Mouse (Mus musculus): ENCODE results near the gene Dennd1a.

Dennd1a gene

GRCm38 (mm10) chr2:37981562-37982403 is 305.4 kb downstream of the Dennd1a start:
- in situ Hi-C loops (cut with MboI, MseI), result loop anchor here in 1 of 2 experiments (25.0 kb wide), 1 partner anchor 1819 kb away; no protein-coding TSS in a partner anchor

DNA sequence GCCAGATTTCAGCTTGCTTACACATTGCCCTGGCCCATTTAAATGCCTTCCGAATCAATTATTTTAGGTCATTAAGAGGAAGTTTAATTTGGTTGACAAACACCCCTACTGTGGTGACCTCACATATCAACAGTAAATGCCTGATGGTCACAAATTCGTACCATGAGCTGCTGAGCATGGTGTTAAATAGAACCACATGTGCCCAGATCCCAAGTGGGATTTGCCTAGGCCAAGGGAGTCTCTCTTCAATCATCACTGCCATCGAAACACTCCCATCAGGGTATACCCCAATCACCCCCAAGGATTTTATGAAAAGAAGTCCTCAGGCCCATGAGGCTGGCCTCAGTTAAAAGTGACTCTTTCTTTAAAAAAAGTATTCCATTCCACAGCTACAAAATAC is 313.0 kb downstream of the Dennd1a start:
- in situ Hi-C loops (cut with MboI, MseI), result loop anchor here in 1 of 2 experiments (10.0 kb wide), 1 partner anchor 131 kb away; no protein-coding TSS in a partner anchor

DNA sequence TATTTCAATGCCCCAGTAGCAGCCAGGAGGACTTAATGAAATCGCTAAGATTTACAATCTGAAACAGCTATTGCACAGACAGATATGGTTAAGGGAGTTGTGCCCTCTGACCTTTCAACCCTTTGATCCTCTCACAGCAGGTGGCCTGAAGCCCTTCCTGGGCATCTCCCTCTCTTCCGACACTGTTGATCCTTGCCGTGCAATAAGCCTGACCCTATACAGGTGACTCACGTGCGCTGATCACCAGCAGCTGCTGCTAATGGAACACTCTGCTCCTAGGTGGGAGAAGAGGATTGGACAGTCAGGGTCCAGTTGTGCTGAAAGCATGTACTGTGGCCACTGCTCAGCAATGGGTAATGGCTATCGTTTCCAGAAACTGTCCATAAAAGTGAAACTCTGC is 314.6 kb downstream of the Dennd1a start:
- in situ Hi-C loops (cut with MboI, MseI), result loop anchor here in 1 of 2 experiments (10.0 kb wide), 1 partner anchor 132 kb away; no protein-coding TSS in a partner anchor

- in situ Hi-C loops (cut with MboI, MseI), result loop anchor here in 1 of 2 experiments (10.0 kb wide), 1 partner anchor 133 kb away; no protein-coding TSS in a partner anchor
Measured at GRCm38 (mm10) chr2:37971726-37972125, 315.5 kb downstream of the Dennd1a start.

GRCm38 (mm10) chr2:37969713-37970485 is 317.3 kb downstream of the Dennd1a start:
- in situ Hi-C loops (cut with MboI, MseI), result loop anchor here in 1 of 2 experiments (10.0 kb wide), 1 partner anchor 135 kb away; no protein-coding TSS in a partner anchor

DNA sequence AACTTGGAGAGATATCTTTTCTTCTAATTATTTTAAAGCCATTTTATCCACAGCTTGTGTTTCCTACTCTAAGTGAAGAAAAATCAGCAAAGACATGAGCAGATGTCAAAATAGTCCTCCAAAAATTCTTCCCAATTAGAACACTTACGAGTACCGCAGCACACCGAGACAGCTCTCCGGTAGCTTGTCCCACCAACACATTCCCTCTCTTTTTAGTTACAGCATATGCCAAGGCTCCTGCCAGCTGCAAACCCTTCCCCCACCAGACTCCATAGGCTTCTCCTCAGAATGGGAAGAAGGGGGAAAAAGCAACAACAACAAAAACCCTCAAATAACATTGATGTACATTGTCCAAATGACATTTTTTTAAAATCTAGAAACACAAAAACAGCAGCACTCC is 322.7 kb downstream of the Dennd1a start:
- in situ Hi-C loops (cut with MboI, MseI), result no loop called here

- in situ Hi-C loops (cut with MboI, MseI), result no loop called here
Measured at GRCm38 (mm10) chr2:37963362-37963761, 323.8 kb downstream of the Dennd1a start.

DNA sequence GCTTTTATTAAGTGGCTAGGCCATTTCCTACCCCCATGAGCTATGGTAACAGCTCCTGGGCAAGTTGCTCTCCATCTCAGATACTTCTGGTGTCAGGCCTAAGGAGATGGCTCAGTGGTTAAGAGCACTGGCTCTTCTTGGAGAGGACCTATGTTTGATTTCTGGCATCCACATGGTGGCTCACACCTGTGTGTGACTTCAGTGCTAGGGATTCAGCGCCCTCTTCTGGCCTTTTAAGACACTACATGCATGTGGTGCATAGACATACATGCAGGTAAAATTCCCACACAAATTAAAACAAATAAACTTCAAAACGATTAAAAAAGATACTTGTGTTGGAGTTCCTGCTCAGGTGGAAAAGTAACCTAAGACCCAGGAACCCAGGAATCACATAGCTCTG is 338.8 kb downstream of the Dennd1a start:
- in situ Hi-C loops (cut with MboI, MseI), result no loop called here

DNA sequence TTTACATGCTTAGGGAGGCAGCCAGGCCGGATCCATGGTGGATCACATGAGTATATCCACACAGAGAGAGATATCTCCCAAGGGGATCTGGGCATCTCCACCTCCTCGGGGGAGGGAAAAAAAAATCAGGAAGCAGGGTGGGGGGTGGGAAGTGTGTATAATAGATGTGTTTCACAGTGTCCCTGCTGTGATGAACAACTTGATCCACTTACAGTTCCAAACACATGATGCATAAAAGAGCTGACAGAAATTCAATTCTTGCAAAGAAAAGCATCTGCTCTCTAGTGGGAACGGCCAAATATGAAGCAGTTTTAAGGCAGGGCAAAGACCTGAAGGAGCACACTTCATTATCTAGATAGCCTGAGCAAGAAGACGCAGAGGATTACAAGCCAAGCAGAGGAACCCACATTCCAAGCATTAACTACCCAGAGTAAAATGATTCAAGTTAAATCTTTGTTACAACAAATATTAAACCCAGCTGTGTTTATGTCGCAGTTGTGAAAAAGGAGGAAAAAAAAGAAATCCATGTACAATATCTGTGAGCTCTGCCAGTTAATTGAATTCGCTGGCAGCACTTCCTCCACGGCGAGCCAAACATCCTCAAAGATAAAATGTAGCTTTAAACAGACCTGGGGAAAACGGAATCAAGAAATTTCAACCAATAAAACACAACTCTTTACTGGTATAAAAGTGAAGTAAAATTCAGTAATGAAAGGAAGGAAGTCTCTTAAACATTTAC is 341.4 kb downstream of the Dennd1a start:
- in situ Hi-C loops (cut with MboI, MseI), result no loop called here

- in situ Hi-C loops (cut with MboI, MseI), result loop anchor here in 1 of 2 experiments (5.0 kb wide), 1 partner anchor 131 kb away; no protein-coding TSS in a partner anchor
Measured at GRCm38 (mm10) chr2:37942906-37943305, 344.3 kb downstream of the Dennd1a start.

- in situ Hi-C loops (cut with MboI, MseI), result loop anchor here in 1 of 2 experiments (5.0 kb wide), 1 partner anchor 129 kb away; no protein-coding TSS in a partner anchor
Measured at GRCm38 (mm10) chr2:37941741-37942140, 345.4 kb downstream of the Dennd1a start.

- in situ Hi-C loops (cut with MboI, MseI), result loop anchor here in 1 of 2 experiments (5.0 kb wide), 1 partner anchor 129 kb away; no protein-coding TSS in a partner anchor
Measured at GRCm38 (mm10) chr2:37940845-37941361, 346.3 kb downstream of the Dennd1a start.

GRCm38 (mm10) chr2:37939997-37940396 is 347.2 kb downstream of the Dennd1a start:
- in situ Hi-C loops (cut with MboI, MseI), result loop anchor here in 1 of 2 experiments (5.0 to 10.0 kb wide), 2 partner anchors 128 to 435 kb away; no protein-coding TSS in a partner anchor

GRCm38 (mm10) chr2:37936922-37937321 is 350.3 kb downstream of the Dennd1a start:
- in situ Hi-C loops (cut with MboI, MseI), result loop anchor here in 1 of 2 experiments (10.0 kb wide), 1 partner anchor 438 kb away; no protein-coding TSS in a partner anchor

DNA sequence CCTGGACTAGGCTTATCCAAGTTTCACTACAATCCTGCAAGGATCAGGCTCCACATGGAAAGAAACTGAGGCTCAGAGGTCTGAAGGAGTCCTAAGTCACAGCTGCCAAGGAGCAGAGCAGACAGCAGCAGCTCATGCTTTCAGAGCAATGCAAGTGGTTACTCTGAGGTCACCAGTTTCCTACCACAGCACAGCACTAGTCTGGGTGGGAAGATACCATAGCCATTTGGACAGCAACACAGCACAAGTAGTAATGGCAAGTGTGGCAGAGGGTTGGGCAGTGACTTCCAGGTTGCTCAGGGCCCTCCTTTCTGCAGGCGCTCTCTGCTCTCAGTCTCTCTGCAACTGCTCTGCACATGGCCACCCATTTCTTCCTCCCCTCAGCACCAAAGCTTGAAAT is 354.9 kb downstream of the Dennd1a start:
- in situ Hi-C loops (cut with MboI, MseI), result loop anchor here in 1 of 2 experiments (10.0 kb wide), 1 partner anchor 443 kb away; no protein-coding TSS in a partner anchor

DNA sequence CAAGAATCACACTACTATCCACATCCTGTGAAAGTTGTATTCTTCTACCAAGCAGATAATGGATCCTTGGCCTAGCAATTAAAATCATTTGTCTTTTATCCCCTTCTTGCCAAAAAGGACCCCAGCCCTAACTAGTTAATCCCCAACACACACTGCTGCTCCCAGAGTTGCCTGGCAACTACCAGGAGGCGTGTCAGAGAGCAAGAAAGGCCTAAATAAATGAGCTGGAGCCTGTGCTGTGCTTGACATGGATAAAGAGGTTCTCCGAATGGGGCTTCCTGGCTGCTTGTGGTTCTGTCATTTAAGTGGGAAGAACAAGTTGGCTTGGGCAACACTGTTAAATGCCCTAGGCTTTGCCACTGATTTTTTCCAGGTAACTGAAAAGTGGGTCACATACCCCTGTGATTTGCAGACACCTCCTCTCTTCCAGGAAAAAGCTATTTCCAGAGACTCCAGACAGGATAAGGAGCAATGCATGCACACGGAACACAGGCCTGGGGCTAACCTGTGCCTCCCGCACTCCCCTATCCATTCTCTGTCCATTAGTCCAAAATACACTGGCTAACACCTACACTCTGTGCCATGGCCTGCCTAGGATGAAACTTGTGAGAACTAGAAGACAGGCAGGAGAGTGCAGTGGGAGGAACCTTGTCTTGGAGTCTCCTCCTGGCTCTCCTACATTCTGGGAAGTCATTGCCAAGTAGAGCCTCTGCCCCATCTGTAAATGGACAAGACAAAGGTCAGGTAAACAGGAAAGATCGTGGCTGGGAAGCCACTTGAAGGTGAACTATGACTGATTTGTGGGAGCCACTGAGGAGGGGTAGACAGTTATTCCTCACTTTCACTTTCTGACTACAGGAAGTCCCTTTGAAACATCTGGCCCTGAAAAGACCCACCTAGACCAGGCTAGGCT is 355.9 kb downstream of the Dennd1a start:
- in situ Hi-C loops (cut with MboI, MseI), result loop anchor here in 1 of 2 experiments (10.0 kb wide), 1 partner anchor 444 kb away; no protein-coding TSS in a partner anchor

- in situ Hi-C loops (cut with MboI, MseI), result no loop called here
Measured at GRCm38 (mm10) chr2:37926133-37926503, 361.1 kb downstream of the Dennd1a start.

GRCm38 (mm10) chr2:37925413-37926132 is 361.6 kb downstream of the Dennd1a start:
- in situ Hi-C loops (cut with MboI, MseI), result no loop called here
